Mouse (Mus musculus): ENCODE measurements around the gene Baz1b.

Baz1b gene

DNA sequence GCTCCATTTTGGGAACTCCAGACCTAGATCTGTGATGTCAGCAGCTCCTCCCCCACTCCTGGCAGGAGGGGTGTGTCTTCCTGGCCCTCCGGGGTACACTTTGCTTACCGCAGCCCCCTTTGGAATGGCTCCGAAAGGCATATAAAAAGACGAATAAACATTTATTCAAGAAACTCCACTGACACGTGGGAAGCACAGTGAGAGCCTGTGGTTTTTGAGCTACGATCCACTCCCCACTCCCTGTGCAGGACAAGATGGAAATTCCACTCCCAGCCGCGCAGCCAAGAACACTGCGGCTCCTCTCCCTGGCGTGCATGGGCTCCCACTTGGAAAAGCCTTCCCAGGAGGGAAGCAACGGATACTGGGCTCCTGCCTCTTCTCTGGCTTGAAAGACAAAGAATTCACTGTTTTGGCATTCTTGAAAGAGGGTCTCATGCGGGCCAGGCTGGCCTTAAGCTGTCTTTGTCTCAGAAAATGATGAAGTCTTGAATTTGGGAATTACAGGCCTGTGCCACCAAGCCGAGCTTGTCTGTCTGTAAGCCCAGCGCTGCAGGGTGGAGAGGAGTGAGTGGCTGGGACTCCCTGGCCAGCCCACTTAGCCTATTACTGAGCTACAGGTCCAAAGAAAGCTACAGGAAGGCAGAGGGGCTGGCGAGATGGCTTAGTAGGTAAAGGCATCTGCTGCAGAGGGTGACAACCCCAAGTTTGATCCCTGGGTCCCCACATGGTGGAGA is 87.8 kb downstream of the Baz1b start:
- DNase-seq (ENCODE audit: low spot score in 2 of 2): peak in 1 of 2 experiments; percentile 23

DNA sequence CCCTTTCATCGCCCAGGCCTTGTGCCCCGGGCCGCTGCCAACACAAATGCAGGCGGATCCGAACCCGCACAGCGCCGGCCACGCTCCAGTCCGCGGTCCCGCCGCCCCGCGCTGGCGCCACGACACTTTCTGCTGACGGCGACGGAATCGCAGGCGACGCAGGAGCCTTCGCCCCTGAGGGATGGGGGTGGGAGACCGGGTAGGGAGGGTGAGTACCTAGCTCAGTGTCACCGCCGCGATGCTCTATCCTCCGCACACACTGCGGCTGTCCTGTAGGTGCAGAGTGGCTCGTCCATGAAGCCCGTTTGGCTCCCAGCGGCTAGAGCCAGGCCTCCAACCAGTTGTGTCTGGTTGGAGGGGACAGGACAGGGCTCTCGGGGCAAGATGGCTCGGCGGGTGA is 89.5 kb downstream of the Baz1b start:
- DNase-seq (ENCODE audit: low spot score in 2 of 2): no peak

DNA sequence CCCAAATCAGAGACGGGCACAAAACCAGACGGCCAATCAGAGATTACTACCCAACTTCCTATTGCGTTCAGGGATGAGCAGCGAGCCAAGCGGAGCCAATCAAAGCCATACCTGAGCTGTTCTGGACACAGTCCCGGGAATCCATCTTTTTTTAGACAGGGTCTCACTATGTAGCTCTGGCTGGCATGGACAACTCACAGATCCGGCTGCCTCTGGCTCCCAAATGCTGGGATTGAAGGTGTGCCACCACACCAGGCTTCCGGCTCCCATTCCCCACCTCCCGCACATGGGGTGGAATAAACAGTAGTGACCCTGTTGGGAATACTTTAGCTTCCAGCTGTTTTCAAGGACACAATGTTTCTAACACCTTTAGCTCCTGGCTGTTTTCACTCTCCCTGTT is 93.2 kb downstream of the Baz1b start:
- peak in 1 of 2 experiments; percentile 15 for DNase-seq (ENCODE audit: low spot score in 2 of 2)

DNA sequence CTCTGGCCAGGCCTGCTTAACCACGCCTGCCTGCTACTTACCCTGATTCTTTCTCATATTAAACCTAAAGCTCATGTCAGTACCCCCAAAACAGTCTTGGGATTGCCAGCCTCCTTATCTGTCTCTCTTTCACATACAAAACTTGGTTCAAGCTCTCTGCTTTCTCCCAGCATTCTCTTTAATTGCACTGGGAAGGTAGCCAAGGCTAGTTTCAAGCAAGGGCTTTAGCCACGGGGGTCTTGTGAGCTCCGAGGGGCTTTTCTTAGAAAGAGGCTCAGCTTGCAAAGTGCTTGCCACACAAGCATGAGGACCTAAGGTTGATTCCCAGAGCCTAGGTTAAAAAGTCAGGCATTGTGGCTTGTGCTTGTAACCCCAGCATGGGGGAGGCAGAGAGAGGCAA is 98.1 kb downstream of the Baz1b start:
- DNase-seq (ENCODE audit: low spot score in 2 of 2): no peak

DNA sequence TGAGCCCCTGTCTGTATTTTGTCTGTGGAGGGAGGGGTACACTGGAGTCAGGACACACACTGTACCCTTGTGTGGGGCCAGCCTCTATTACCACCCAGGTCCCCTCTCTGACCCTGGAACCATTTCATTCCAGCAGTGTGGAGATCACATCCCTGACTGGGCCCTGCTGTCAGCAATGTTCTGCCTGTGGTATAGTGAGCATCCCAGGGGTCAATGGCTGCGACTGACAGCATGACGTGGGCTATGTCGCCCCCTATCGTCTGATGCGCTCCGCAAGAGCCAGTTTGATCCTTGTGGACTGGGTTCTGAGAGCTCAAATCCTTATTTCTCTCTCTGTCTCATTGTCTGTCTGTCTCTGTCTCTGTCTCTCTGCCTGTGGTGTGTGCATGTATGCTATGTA is 99.1 kb downstream of the Baz1b start:
- DNase-seq (ENCODE audit: low spot score in 2 of 2): peak; percentile 48 to 64

DNA sequence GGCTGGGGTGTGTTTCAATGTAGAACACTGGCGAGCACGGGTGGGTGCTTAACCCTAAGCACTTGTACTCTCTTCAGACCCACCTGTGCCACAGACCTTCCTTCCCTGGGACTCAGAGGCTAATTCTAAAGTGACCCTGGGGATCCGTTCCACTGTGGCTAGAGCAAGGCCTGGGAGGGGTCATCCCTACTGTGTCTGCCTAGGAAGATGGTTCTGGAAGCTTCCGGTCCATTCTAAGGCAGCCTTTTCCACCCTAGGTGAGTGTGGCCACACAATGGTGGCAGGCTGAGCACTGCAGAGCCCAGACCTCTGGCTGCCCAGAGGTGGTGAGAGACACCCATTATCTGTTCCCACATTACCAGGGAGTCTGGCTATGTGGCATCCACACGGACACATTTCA is 99.9 kb downstream of the Baz1b start:
- no peak for DNase-seq (ENCODE audit: low spot score in 2 of 2)

DNA sequence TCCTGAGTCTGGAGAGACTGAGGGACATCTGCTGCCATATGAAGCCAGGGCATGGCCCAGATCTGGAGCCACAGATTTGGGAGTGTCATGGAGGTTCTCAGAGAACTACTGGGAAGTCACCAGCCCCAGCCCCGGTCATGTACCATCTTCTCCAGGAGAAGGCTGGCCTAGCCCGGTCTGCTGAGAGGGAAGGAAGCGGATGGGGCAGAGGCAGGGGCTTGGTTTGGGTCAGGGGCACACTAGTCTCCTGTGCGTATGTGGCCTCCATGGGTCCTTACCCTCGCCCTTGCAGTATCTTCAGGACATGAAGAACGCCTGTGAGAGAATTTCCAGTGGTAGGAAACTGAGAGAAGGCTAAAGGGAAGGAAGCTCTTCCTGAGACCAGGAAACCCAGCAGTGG is 103.6 kb downstream of the Baz1b start:
- DNase-seq (ENCODE audit: low spot score in 2 of 2): no peak

DNA sequence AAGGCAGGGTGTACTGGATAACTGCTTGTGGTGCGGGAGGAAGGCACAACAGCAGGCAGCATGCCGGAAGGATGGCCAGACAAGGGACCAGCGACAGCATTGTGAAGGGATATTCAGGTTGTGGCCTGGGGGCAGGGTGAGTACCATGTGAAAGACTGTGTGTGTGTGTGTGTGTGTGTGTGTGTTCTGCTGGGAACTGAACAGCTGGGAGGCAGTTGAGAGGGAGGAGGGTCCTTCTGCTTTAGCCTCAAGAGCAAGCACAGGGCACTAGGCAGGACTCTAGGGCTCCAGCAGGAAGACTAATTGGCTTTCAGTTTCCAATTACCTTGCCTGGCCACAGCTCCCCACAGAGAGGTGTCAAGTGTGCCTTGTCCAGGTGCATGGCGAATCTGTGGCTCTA is 104.1 kb downstream of the Baz1b start:
- DNase-seq (ENCODE audit: low spot score in 2 of 2): no peak

DNA sequence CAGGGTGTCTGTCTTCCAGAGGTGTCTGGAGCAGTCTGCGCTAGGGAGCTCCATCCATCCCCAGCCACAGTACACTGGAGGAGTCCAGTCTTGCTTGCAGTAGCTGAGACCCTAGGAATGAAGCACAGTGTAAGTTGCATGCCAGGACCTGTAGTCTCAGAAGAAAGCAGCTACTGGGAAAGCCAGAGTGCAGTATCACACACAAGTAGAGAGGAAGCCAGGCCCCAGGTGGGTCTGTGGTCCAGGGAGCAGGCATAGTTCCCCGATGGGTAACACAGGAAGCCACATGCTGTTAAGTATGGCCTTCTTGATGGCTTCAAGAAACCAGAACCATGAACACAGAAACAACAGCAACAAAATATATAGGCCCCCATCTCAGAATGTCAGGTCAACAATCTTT is 104.9 kb downstream of the Baz1b start:
- DNase-seq (ENCODE audit: low spot score in 2 of 2): no peak

Measured in heart, adult 9 months (tissue).